Mouse (Mus musculus) heart, adult 18-20 months (tissue): Measurements from ENCODE around the gene Gm1113. TPM values are rescaled to one million over a fixed set of nuclear protein-coding genes. Genes with fewer than 3 reads are reported as not detected.

Experiments
- DNase-seq, 2 experiments: peaks; one replicate each; pipeline ENCODE4 v3.0.0; 2021 to 2022; ENCODE audit warnings: mixed read lengths in 1 of 2
- long read RNA-seq, 2 experiments: library from polyadenylated mRNA; stranded (forward); transcript quantifications; one replicate each; pipeline ENCODE4 v2.0.0; 2021
- total RNA-seq, 2 experiments: library from RNA; stranded (reverse); gene quantifications; 2 replicates each; pipeline ENCODE4 v1.2.3; 2021

The Gm1113 gene
- total RNA-seq: not detected
- long read RNA-seq, experiment 1: 0 reads
- long read RNA-seq, experiment 2: 0 reads

DNA sequence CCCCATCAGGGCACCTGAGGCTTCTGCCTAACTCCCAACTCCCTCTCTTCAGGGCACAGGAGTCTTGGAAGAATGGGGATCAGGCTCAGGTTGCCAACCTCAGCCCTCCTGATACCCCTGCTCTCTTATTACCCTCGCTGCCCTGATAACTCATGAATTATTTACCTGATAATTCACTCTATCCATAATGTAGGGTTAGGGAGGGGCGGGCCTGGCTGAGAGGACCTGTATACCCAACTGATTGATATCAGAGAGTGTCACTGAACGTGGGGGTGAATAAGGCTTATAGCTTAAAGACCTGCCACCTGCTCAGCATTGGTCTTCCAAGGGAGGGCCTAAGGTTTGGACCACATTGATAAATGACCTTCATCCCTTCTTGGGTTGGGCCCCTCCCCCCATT is at the start of gene Gm1113:
Gene Gm1113, minus strand, starts transcription at position 101 of the 400 bp plus-strand sequence.
- no peak for DNase-seq

DNA sequence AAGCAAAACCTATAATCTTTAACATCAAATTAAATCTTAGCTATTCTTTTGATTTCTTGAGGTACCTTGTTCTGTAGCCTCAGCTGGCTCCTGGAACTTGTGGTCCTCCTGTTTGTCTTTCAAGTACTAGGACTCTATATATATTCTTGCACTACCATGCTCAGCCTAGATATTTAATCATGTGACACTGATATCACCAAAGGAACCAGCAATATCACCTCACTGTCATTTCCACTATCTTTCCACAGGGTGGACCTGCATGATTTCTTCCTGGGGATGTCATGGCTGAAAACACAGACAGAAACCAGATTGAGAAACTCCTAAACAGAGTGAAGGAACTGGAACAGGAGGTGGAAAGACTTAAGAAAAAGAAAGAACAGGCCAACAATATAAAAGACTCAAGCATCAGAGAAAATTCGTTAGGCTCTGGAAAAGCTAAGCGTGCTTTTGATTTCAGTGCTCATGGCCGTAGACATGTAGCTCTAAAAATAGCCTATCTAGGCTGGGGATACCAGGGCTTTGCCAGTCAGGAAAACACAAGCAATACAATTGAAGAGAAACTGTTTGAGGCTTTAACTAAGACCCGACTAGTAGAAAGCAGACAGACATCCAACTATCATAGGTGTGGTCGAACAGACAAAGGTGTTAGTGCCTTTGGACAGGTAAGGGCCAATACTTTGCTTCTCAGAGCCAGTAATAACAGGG is 46.6 kb upstream of the Gm1113 start:
- DNase-seq: no peak

DNA sequence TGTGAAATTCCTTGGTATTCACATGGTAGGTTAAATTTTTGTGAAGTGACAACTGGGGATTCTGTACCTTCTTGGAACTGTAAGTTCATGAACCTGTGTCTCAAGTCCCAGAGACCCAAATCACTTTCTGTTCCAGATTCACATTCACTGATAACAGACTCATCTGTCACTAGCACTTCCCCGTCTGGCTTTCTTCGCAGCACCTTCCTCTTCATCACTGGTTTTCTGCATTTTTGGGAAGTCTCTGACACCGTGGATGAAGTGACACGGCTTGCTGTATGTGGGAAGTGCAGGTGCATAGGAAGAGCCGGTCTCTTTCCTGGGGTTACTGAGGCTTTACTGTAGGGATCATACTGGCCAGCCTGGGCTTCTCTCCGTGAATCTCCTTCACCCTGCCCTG is 43.5 kb upstream of the Gm1113 start:
- no peak for DNase-seq

DNA sequence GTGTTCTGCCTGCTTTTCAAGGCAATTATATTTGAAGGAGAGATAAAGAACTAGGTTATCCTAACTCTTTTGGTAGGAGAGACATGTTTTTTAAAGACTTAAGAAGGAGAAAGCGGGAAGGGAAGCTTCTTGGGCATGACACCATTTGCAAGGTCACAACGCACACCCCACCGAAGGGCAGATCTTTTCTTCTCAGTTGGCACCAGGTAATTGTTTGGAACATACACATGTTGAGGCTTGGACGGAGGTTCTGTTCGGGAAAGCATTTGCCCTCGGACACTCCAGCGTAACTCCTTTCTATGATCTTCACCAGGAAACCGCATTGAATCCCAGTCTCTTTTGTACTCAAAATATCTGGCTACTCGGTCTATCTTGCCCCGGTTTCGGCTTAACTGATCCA is 43.0 kb upstream of the Gm1113 start:
- no peak for DNase-seq

DNA sequence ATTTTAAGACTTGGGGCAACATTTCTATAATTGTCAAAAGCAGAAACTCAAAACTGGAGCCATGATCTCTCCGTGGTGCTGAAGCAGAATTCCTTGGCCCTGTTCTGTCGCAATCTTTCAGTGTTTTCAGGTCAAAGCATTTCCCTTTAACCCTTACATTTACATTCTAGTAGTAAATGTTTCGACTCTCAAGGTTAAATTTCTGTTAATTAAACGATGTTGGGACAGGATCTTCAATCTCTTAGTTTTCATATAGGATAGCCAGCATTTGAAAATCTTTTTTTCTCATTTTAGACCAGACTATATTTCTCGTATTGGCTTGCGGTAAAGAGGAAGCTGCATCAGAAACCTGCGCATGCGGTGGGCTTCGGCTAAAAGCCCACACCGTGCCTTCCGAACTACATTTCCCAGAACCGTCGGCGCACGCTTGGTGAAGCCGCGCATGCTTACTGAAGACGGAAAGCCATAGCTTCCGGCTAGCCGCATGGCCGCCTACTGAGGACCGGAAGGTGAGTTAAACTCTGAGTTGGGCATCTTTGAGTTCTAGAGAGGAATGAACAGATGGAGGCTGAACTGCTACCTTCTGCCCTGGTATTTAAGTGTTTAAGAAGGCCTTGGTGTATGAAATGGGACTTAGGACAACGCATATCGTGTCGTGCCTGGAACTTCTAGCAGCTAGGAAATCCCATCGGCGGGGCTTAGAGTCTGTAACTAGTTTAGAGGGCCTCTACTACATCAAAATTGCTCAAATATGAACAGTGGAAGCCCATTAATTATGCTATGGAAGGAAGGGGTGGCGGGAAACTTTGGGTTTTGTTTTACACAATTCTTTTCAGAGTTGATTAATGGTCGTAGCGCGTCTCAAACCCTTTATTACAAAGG is 41.2 kb upstream of the Gm1113 start:
- DNase-seq: peak; percentile 83 to 84

DNA sequence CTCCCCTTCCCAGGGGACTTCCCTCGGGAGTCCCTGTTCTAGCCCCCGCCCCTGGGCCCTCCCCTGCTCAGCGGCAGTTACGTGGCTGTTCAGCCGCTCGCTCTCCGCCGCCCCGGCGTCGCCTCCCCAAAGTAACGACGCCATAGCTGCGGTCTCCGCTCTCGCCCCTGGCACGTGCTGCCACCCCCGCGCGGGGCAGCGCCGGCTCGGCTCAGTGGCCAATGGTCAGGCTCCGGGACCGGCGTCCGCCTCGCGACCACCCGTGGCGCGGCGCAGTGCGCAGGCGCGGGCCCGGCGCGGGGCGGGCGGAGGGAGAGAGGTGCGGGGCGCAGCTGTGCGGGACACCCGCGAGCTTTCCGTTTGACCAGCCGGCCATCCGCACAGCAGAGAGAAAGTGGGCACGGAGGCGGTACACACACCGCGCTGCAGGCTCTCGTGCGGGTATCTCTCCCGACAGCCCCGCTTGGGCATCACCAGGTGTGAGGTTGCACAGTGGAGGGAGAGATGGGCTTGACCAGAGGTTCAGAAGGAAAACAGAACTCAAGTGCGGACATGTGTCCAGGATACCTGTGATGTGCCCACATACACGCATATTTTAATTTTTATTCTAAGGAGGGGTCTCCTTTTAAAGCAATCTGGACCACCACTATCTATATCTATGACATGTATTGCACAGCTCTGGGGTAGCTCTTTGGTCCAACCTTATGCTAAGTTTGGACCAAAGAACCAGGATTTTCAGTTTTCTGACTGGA is 40.4 kb upstream of the Gm1113 start, which contains the start of the genes Ddx25 and Pus3:
Gene Ddx25, minus strand, starts transcription at position 272 of the 752 bp plus-strand sequence.
Gene Pus3, plus strand, starts transcription at position 339 of the 752 bp plus-strand sequence.
- DNase-seq: no peak

DNA sequence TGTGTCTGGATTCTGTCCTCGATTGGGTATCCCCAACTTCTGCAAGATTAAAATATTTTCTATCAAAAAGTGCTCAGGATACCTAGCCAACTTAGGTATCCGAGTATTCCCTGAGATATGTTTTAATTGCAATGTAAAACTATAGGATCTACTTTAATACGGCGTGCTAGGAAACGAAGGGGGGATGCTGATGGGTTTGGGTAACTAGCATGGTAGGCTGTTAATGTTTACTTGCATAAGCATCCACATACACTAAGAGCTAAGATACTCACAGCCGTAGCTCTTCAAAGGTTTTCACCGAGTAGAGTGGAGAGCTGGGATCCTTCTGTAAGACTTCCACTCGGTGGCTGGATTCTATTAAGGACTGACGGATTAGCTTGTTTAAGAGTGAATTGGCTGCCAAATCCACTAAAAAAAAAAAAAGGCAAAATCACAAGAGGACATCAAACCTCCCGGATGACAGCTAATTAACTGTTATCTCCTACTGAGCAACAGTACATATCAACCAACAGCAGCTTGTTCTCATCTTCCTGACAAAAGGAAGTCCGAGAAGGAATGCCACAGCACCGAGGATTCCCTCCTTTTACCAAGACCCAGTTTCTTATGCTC is 38.5 kb upstream of the Gm1113 start:
- DNase-seq: no peak

DNA sequence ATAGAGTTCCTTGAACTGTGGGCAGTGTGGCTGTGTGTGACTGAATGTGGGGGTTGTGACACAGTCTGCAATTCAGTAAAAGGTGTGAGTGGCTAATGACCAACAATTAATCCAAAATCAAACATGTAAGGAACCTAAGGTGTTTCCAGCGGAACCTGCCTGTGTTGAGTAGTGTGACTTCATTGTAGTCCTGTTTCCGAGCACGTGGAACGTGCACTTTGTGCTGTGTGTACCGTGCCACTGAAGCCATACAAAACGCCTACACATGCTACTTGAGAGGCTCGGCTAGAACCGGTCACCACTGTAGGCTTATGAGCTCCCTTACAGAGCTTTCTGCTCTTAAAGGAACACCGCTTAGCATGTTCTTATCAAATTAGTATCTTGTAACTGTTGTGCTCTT is 30.4 kb upstream of the Gm1113 start:
- DNase-seq: no peak

DNA sequence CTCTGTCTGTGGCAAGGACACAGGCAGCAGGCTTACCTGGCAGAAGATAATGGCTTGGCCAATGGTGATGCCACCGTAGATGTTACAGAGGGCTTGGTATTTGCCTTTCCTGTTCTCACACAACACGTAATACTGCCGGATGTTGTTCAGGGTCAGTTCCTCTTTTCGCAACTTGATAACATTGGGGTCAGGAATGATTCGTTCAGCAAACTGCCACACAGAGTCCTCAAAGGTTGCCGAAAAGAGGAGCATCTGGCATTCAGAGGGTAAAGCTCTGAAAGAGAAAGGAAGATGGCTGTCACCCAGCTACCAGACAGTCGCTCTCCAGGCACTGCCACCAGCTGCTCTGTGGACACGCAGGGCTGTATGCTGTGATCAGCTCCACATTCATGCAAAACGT is 28.7 kb upstream of the Gm1113 start:
- DNase-seq: no peak

DNA sequence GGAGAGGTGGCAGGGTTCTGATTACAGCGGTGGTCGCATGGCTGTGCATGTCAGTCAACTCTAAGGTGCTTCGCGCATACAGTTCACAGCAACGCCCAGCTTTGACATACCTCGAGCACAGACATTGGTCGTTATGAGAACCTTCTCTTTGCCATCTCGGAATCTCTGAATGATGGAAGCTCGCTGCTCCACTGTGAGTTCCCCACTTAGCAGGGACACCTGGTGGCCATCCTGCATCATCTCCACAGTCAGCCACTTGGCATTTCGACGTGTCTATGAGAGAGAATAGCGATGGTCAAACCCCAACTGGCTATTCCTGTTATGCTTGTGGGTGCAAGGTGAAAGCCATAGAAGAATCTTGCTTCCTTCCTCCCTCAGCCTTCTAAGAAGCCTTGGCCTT is 27.6 kb upstream of the Gm1113 start:
- DNase-seq: no peak

DNA sequence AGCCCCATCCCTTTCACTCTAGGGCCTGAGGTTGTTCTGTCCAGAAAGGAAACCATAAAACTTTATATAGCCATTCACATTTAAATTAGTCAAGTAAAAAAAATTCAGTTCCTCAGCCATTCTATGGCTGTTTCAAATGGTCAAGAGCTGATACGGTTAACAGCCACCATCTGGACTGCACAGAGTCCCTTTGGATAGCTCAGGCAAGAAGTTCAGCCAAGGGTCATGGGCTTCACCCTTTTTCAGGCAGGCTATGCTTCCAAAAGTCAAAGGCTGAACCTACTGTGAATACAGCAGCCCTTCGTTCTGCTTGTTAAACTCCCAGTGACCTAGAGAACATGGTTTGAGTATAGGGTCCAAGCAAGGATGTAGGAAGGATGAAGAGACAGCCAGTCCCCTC is 26.6 kb upstream of the Gm1113 start:
- DNase-seq: peak in 1 of 2 experiments; percentile 44

DNA sequence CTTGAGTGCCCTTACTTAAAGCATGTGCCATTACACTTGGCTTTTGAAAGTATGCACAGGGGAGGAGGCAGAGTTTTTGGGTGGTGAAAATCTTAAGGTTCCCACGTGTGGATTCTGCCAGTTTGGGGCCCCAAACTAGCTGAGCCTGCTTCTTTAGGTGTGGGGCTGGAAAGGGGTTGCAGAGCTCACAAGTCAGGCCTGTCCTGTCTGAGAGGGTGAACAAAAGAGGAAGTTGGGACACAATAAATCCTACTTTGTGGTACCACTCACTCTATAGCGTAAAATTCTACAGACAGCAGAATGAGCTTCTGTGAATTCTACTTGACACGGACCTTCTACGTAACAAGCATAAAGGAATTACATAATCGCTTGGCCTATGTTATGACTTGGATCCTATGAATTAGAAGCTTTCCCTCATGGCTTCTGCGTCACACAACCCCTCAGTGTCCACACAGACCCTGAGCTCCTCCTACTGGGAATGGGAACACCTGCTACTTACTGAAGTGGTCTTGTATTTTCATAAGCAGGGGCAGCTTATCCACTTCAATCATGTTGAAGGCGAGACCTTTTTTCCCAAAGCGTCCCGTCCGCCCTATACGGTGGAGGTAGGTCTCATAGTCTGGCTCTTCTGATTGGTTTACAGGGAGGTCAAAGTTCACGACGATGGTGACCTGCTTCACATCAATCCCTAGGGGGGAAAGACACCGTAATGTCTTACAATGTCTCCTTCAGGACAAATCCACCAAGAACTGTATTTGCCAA is 25.2 kb upstream of the Gm1113 start:
- DNase-seq: no peak

DNA sequence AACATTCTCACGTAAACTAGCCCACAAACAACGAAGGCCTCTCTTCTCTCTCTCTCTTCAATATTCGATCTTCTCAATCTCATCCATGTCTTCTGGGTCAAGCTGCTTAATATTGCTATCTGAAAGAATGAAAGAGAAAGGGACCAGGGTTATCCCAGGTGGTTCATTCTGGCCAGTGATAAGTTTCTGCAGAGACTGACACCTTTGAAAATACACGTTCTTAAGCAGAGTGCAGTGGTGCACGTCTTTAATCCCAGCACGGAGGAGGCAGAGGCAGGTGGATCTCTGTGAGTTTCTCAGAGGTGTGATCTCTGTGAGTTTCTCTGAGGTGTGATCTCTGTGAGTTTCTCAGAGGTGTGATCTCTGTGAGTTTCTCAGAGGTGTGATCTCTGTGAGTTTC is 23.9 kb upstream of the Gm1113 start:
- DNase-seq: no peak

DNA sequence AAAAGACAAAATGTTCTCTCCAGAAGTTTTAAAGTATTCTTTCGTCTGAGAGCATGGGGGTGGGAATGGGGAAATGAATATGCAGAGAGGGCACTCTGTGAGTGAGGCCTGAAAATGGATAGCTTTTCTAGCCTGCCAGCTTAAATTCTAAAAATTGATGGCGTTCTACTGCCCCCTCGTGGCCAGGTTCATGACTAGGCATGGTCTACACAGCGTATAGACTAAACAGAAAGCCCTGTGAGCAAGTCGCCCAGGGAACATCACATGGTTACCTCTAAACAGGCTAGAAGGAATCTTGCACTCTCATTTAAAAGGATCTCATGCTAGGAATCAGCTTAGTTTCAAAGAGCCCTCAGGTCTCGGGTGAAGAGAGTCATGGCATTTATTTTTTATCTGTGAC is 23.4 kb upstream of the Gm1113 start:
- peak; percentile 70 to 89 for DNase-seq

DNA sequence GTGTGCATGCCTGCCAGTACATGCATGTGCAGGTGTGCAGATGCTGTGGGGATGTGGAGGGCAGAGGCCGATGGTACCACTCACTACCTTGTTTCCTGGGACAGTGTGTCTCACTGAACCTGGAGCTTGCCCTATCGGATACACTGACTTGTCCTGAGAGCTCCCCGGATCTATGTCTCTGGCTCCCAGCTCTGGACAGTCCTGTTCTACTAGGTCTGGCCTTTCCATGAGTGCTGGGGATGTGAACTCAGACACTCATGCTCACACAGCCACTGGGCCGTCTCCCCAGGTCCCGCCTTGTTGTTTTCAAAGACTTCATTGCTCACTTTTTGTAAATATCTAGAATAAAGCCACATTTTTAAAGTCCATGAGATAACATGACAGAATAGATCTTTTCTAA is 23.0 kb upstream of the Gm1113 start:
- no peak for DNase-seq

DNA sequence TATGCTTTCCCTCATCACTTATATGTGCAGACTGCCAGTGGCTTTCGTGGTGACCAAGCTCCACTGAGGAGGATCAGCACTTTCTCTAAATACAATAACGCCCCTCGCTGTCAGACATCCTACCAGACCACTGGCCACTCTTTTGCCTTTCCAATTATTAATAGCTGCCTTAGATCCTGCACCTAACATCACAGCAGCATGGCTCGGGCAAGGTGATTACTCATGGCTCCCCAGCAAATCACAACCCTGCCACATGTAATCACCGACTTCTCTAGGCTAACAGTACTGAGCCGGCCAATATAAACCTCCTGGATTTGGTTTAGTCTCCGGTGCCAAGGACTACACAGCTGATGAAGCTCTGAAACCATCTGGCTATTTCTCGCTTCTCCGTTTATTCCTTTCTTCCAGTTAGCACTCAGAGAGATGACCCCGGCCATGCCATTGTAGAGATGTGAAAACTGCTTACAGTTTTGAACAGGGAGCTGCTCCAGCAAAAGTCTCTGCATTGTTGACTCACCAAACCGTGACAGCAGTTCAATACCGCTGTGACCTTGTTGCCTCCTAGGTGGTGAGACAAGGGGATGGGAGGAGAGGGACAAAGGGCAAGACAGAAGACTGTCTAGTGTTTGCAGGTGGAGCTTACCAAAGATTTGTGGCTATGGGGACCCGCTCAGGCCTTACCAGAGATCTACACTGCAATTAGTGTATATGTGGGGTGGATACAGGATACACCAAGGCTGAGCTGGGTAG is 21.1 kb upstream of the Gm1113 start:
- DNase-seq: no peak

DNA sequence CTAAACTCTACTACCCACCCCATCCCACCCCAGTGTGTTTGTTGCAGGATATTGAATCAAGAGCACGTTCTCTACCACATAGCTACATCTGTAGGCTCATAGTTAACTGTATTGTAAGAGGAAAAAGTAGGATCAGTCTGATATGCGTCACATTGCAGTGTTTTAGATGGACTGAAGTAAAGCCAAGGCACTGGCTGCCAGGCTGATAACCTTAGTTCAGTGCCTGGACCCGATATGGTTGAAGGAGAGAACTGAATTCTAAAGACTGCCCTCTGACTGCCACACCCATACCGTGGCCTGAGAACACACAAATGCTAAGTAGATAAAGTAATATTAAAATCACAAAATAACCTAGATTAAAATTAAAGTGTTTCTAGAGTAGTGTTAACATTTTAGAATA is 17.8 kb upstream of the Gm1113 start:
- no peak for DNase-seq

DNA sequence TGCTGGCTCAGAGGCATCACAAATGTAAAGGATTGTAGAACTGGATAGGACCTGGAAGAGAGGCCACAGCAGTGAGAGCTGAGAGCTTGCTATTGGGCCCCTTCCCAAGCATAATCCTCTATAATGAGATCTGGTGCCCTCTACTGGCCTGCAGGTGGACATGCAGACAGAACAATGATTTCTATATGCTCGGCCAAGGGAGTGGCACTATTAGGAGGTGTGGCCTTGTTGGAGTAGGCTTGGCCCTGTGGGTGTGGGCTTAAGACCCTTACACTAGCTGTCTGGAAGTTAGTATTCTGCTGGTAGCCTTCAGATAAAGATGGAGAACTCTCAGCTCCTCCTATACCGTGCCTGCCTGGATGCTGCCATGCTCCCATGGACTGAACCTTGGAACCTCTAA is 17.0 kb upstream of the Gm1113 start:
- DNase-seq: peak; percentile 46 to 70

DNA sequence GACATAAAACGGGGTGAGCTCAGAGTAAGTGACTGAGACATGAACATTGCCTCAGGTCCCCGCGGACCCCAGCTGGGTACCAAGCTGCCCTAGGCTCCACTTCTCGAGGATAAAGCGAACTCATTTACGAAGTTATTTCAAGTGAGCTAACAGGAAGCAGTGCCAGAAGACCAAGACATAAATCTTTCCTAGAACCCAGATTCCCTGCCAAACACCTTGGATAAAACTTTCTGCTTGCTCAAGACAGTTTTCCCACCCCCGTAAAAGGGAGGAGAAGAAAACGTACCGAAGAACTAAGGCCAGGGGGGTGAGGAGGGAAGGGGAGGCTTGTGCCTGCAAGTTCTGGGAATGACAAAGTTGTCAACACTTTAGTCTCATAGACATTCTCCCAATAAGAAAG is 15.2 kb upstream of the Gm1113 start:
- peak; percentile 31 to 51 for DNase-seq

DNA sequence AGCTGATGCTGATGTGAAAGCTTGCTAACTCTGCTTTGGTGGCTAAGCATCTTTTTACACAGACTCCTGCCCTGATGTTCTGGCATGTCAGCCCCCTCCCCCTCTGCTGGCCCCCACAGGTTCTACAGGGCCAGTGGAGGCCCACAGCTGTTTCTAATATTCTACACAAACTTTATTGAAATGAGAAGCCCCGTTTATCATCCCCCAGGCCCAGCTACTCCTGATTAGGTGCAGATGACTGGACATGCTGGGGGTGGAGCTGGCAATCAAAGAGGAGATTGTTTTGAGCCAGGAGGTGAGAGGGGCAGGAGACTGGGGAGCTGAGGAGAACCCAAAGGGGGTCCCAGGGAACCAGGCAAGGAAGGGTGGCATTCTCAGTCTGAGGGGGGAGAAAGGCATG is 11.7 kb upstream of the Gm1113 start:
- DNase-seq: no peak

DNA sequence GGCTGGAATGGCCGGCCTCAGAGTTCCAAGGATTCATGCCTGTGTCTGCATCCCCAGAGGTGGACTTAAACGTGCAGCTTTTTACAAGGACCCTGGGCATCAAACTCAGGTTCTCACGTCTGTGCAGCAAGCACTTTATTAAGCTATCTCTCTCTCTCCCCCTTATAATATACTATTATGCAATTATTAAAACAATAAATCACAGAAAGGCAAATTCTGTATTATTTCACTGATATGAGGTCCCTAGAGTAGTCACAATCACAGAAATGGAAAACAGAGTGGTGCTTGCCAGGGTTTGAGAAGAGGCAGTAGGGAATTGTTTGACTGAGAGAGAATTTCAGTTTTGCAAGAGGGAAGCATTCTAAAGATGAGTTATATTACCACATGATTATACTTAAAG is 11.1 kb upstream of the Gm1113 start:
- DNase-seq: no peak
